Mouse (Mus musculus): ENCODE data around the gene Daam2. TPM values are rescaled to one million over a fixed set of nuclear protein-coding genes. Genes with fewer than 3 reads are reported as not detected.

The Daam2 gene
- 1.1 TPM in 2 replicates for polyA plus RNA-seq (2016; fragmentation: Nextera tagmentation; extraction: Ambion mirVana)

DNA sequence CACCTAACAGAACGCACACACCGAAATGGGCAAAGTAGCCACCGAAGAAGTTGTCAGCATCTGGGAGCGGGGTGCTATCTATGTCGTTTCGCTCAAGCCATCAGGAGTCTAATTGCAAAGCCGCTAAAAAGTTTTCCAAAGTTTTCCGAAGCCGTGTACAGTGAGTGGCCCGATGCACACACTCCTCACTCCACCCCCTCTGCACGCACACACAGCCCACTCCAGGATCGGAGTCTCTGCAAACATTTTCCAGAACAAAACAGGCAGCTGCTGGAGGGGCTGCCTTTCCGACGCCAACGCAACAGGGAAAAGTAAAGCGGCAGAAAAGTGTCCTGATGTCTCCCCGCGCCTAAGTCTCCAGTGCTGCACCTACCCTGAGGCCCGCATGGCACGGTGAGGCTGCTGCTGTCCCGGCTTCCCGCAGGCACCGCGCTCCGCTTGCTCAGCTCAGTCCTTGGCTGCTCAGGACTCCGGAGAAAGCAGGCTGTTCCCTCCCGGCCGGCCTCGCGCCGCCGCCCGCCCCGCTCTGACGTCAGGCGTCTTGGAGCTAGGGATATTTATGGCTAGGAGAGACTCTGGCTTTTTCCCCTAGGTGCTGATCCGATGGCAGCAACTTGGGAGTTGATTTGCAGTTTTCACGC lies at the start of gene Daam2:
Gene Daam2, minus strand, starts transcription at position 514 of the 641 bp plus-strand sequence.
- 7% methylated on average over 38 of the region's 38 CpGs for WGBS (ENCODE audit: insufficient replicate concordance)
- H3K27me3 ChIP-seq (replicated peaks) = peaks cover 53% of the 10 kb centered on the region
- H3K9ac ChIP-seq = peak within 1 kb of the TSS; percentile 18; the same call in 1 of the 2 replicates
- H3K4me1 ChIP-seq = no peaks in the 10 kb centered on the region
- H3K4me2 ChIP-seq = peak within 1 kb of the TSS; percentile 55
- no peak within 1 kb of the TSS for H3K27ac ChIP-seq
- ATAC-seq = no peak
- H3K9me3 ChIP-seq (replicated peaks) = no peaks in the 10 kb centered on the region
- H3K4me3 ChIP-seq = peak within 1 kb of the TSS; percentile 30
- H3K36me3 ChIP-seq = no peaks in the 10 kb centered on the region

DNA sequence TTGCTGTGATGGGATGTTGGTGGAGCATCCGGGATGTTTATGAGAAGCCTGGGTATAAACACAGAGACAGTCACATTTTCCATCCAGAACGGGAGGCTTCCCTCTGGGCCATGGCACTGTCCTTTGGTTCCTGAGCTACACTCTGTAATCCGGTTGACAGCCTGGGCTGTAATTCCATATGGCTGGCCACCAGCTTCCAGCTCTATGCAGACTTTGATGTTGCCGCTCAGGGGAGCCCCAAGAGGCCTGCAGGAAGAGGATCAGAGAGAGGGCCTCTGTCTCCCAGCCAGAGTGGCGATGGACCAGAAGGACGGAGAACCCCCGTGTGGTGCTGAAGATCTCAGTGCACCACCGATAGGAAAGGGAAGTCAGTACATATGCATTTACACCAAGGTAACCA lies 46.2 kb upstream of the Daam2 start:
- H3K4me3 ChIP-seq = no peak overlapping the region
- H3K4me1 ChIP-seq = peaks cover 5% of the 10 kb centered on the region; the same call in 1 of the 2 replicates
- ATAC-seq = no peak
- no peak overlapping the region for H3K9ac ChIP-seq
- H3K27ac ChIP-seq = no peak overlapping the region
- WGBS (ENCODE audit: insufficient replicate concordance) = 40% methylated on average over 8 of the region's 8 CpGs
- H3K9me3 ChIP-seq (replicated peaks) = no peaks in the 10 kb centered on the region
- no peaks in the 10 kb centered on the region for H3K36me3 ChIP-seq
- H3K27me3 ChIP-seq (replicated peaks) = no peaks in the 10 kb centered on the region
- no peak overlapping the region for H3K4me2 ChIP-seq

DNA sequence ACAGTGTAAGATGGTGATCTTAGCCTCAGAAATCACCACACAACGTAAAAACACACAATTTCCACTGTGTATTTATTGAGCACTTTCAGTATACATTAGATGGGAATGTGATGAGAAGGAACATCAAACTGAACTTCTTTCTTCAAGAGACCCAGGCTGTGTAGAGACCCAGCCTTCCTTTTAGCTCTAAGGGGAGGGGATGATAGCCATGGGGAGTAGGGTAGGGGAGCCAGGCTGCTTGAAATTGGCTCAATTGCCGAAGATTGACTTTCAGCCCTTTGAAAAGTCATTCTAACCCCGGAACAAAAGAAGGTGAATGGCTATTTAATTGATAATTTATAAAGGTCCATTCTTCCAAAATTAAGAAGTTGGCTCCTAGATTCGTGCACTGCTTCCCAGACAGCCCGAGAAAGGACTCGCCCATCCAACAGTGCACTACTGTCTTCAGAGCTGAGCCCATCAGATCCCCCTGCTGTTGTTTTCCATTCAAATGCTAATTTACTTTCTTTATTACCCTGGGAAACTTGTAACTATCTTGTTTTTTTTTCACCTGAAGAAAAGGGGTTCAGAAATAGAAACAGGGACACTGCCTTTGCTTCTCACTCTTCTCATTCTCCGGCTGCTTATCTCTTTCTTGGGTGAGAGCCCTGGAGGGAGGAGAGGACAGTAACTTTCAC lies 43.3 kb upstream of the Daam2 start:
- Histone ChIP-seq H3K27me3 (replicated peaks) (no peaks in the 10 kb centered on the region), H3K4me2 (no peak overlapping the region), H3K4me1 (no peaks in the 10 kb centered on the region), H3K27ac (no peak overlapping the region), H3K9ac (no peak overlapping the region), H3K4me3 (no peak overlapping the region), H3K36me3 (no peaks in the 10 kb centered on the region), H3K9me3 (replicated peaks) (no peaks in the 10 kb centered on the region)
- ATAC-seq = no peak
- WGBS (ENCODE audit: insufficient replicate concordance) = 53% methylated on average over 7 of the region's 7 CpGs

DNA sequence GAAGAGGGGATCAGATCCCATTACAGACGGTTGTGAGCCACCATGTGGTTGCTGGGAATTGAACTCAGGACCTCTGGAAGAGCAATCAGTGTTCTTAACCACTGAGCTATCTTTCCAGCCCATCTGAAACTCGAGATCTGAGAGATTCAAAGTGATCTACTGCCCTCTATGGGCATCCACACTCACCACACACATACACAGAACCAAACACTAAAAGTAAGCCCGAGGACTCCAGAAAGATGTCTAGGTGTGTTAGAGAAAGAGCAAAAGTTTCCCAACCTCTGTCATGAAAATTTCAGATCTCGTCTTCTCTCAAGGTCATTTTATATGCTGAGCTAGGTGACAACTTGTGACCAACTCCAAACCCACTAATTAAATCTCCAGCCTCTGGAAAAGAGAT lies 41.3 kb upstream of the Daam2 start:
- H3K36me3 ChIP-seq = no peaks in the 10 kb centered on the region
- no peaks in the 10 kb centered on the region for H3K9me3 ChIP-seq (replicated peaks)
- WGBS (ENCODE audit: insufficient replicate concordance) = 52% methylated on average over 4 of the region's 4 CpGs
- H3K4me1 ChIP-seq = no peaks in the 10 kb centered on the region
- no peaks in the 10 kb centered on the region for H3K27me3 ChIP-seq (replicated peaks)
- H3K27ac ChIP-seq = no peak overlapping the region
- no peak overlapping the region for H3K4me2 ChIP-seq
- no peak overlapping the region for H3K9ac ChIP-seq
- ATAC-seq = no peak
- no peak overlapping the region for H3K4me3 ChIP-seq

DNA sequence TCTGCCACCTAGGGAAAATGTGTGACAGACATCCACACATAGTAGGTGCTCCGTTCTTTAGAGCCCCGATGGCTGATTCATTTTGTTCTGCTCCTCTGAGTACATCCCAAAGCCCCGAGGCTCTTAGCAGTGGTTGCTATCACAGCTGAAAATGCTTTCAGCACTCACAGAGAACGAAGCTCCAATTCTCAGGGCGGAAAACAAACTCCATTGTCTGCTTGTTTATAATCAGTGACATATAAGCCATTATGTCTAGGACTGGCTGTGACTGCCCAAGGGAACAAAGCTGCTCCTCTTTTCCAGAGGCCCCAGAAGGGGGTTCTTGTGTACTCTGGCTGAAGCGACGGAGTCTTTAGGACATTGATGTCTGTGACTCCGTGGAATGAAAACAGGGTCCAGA lies 25.9 kb upstream of the Daam2 start:
- H3K4me3 ChIP-seq = no peak overlapping the region
- no peak overlapping the region for H3K9ac ChIP-seq
- ATAC-seq = no peak
- H3K27me3 ChIP-seq (replicated peaks) = 0 out of 2 replicates have a peak, but pooled peaks cover under 1% of the 10 kb centered on the region
- H3K36me3 ChIP-seq = no peaks in the 10 kb centered on the region
- H3K4me2 ChIP-seq = no peak overlapping the region
- no peak overlapping the region for H3K27ac ChIP-seq
- no peaks in the 10 kb centered on the region for H3K4me1 ChIP-seq
- H3K9me3 ChIP-seq (replicated peaks) = no peaks in the 10 kb centered on the region
- 65% methylated on average over 8 of the region's 8 CpGs for WGBS (ENCODE audit: insufficient replicate concordance)

DNA sequence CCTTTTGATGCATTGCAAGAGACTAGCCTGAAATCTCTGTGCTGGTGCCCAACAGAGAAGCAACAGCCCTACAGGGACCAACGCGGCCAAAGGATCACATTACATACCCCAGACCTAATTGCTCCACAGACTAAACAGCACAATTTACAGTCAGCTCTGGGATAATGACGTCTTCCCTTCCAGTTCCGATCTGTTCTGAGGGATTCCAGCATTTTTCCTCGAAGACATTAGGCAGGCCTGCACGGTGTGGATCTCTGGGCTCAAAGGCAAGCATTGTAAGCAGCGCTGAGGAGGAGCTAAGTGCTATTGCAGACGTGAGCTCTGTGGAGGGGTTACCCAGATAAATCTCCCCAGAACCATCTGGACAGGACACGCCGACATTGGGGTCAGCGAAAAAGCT lies 18.3 kb upstream of the Daam2 start:
- no peaks in the 10 kb centered on the region for H3K36me3 ChIP-seq
- no peak overlapping the region for H3K4me2 ChIP-seq
- ATAC-seq = no peak
- no peak overlapping the region for H3K4me3 ChIP-seq
- no peaks in the 10 kb centered on the region for H3K9me3 ChIP-seq (replicated peaks)
- no peak overlapping the region for H3K9ac ChIP-seq
- WGBS (ENCODE audit: insufficient replicate concordance) = 51% methylated on average over 11 of the region's 11 CpGs
- no peaks in the 10 kb centered on the region for H3K4me1 ChIP-seq
- 0 out of 2 replicates have a peak, but pooled peaks cover 2% of the 10 kb centered on the region for H3K27me3 ChIP-seq (replicated peaks)
- no peak overlapping the region for H3K27ac ChIP-seq

DNA sequence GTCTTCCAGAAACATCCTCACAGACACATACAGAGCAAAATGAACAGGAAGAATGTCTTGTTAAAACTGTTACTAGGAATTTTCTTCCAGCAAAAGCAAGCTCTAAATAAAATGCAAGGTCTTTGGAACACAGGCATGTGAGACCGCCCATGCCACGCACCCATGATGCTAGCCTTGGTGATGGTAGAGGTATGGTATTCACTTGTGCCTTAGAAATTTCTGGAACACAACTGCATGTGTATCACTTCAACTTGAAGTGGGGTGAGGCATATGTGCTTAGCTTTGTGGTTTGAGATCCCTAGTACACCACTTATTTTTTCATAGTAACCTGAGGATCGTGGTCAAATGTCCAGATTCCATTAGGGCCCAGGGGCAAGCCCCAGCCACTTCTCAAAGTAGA lies 13.2 kb upstream of the Daam2 start:
- Histone ChIP-seq H3K9me3 (replicated peaks) (no peaks in the 10 kb centered on the region), H3K4me2 (no peak overlapping the region), H3K36me3 (no peaks in the 10 kb centered on the region), H3K27ac (no peak overlapping the region), H3K4me3 (no peak overlapping the region), H3K27me3 (replicated peaks) (no peaks in the 10 kb centered on the region), H3K4me1 (no peaks in the 10 kb centered on the region), H3K9ac (no peak overlapping the region)
- 82% methylated on average over 3 of the region's 3 CpGs for WGBS (ENCODE audit: insufficient replicate concordance)
- ATAC-seq = no peak

DNA sequence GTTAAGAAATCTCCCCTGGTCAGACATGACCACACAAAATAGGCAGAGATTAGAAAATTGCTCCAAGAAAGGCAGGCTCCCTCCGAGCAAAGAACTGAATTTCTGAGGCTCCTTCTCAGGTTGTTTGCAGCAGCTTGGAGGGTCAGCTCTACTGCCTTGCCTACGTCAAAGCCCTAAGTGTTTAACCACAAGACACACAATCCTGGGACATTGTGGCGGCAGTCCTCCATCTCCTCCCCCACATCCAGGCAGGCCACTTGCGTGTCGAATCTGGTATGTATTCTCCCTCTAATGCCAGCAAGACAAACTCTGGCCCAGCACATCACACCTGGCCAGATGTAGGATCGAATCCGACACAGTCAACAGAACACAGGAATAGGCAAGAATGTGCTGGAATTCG lies 4.6 kb upstream of the Daam2 start:
- H3K9ac ChIP-seq = no peak overlapping the region
- no peaks in the 10 kb centered on the region for H3K9me3 ChIP-seq (replicated peaks)
- no peak overlapping the region for H3K4me3 ChIP-seq
- H3K4me2 ChIP-seq = no peak overlapping the region
- no peaks in the 10 kb centered on the region for H3K4me1 ChIP-seq
- no peak for ATAC-seq
- 60% methylated on average over 8 of the region's 8 CpGs for WGBS (ENCODE audit: insufficient replicate concordance)
- H3K27ac ChIP-seq = no peak overlapping the region
- no peaks in the 10 kb centered on the region for H3K36me3 ChIP-seq
- peaks cover 27% of the 10 kb centered on the region for H3K27me3 ChIP-seq (replicated peaks)

DNA sequence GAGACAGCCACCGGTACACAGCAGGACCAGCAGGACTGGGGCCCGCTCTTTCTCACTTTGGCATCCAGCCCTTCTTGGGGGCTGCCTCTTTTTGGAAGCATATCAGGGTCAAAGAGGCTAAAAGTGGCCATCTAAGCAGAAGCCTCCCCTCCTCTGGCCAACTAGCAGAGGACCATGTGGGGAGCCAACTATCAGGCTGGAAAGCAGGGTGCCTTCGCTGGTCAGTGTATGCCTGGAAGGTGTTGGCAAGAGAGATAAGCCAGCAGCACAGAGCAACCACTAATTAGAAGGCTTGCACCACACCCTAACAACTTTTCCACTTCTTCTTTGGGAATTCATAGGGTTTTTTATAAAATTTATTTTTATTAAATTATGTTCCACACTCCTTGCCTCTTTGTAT lies 346 bp upstream of the Daam2 start:
- H3K4me2 ChIP-seq = peak overlapping the region; percentile 55
- no peak overlapping the region for H3K9ac ChIP-seq
- H3K36me3 ChIP-seq = no peaks in the 10 kb centered on the region
- H3K9me3 ChIP-seq (replicated peaks) = no peaks in the 10 kb centered on the region
- no peak for ATAC-seq
- 19% methylated on average over 3 of the region's 3 CpGs for WGBS (ENCODE audit: insufficient replicate concordance)
- H3K4me3 ChIP-seq = peak overlapping the region; percentile 30; the same call in 1 of the 2 replicates
- H3K4me1 ChIP-seq = no peaks in the 10 kb centered on the region
- peaks cover 53% of the 10 kb centered on the region for H3K27me3 ChIP-seq (replicated peaks)
- H3K27ac ChIP-seq = no peak overlapping the region

DNA sequence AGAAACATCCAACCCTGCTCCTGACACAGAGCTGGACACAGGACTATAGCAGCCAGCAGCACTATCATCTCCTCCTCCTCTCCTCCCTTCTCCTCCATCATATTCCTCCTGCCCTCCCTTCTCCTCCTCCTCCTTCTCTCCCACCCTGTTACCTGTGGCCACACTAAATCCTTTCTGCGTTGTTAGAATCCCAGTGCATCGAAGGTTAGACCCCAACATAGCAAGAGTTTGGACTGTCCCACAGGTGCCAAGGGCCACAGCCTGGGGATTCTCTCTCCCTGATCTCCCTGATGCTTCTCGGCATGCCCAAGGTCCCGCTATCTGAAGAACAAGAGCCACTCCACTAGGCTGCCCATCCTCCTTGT lies 745 bp downstream of the Daam2 start:
- Histone ChIP-seq H3K9me3 (replicated peaks) (no peaks in the 10 kb centered on the region), H3K27ac (no peak overlapping the region), H3K9ac (peak overlapping the region; percentile 18; the same call in 1 of the 2 replicates), H3K36me3 (no peaks in the 10 kb centered on the region), H3K4me2 (peak overlapping the region; percentile 55), H3K4me1 (no peaks in the 10 kb centered on the region), H3K27me3 (replicated peaks) (peaks cover 53% of the 10 kb centered on the region), H3K4me3 (peak overlapping the region; percentile 30)
- ATAC-seq = no peak
- 32% methylated on average over 4 of the region's 4 CpGs for WGBS (ENCODE audit: insufficient replicate concordance)

DNA sequence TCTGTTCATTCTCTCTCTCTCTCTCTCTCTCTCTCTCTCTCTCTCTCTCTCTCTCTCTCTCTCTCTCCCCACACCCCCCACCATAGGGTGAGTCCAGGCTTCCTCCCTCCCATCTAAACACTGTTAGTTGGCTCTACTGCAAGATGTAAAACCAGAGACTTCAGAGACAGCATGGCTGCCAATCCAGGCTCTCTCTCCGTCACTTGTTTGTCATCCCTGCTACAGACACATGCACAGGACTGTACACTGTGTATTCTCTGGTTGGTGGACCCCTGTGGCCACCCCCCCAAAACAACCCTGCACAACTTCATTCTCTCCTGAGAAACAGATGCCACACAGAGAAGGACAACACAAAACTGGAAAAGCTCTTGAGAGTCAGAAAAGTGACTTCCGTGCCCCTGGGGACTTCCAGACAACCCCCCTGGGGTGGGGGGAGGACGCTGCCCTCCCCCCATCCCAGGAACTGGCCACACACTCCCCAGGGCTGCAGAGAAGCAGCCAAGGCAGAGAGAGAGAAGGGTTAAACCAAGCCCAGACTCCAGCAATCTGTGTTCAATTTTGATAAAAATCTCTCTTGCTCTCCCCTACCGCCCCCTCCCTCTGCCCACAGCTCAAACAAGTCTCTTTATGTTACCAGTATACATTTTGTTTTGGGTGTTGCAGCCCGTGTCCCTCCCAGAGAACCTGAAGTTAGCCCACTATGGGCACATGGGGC lies 1.3 kb downstream of the Daam2 start:
- Histone ChIP-seq H3K9ac (peak overlapping the region; percentile 10; the same call in 1 of the 2 replicates), H3K4me2 (peak overlapping the region; percentile 55), H3K36me3 (no peaks in the 10 kb centered on the region), H3K9me3 (replicated peaks) (no peaks in the 10 kb centered on the region), H3K4me1 (no peaks in the 10 kb centered on the region), H3K27ac (no peak overlapping the region), H3K27me3 (replicated peaks) (peaks cover 53% of the 10 kb centered on the region), H3K4me3 (peak overlapping the region; percentile 30)
- WGBS (ENCODE audit: insufficient replicate concordance) = 38% methylated on average over 5 of the region's 5 CpGs
- ATAC-seq = no peak

DNA sequence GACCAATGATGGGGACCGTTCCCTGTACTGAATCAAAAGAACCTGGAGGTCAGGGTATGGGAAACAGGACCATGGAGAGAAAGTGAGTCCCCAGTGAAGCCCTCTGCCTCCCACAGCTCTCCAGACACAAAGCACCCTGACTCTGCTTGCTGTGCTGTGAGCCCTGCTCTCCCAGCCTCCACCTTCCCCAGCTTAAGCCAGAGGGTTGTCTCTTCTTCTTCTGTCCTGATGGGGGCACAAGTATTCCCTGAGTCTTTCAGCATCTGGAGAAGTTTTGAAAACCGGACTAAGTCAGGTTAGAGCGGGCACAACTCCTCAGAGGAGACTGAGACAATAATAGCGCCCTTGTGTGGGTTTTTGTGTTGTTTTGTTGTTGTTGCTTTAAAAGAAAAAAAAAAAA lies 2.2 kb downstream of the Daam2 start:
- Histone ChIP-seq H3K27me3 (replicated peaks) (peaks cover 53% of the 10 kb centered on the region), H3K4me3 (no peak overlapping the region), H3K9ac (no peak overlapping the region), H3K4me2 (no peak overlapping the region), H3K36me3 (no peaks in the 10 kb centered on the region), H3K4me1 (no peaks in the 10 kb centered on the region), H3K27ac (no peak overlapping the region), H3K9me3 (replicated peaks) (no peaks in the 10 kb centered on the region)
- no peak for ATAC-seq
- WGBS (ENCODE audit: insufficient replicate concordance) = 48% methylated on average over 4 of the region's 4 CpGs
